Mouse (Mus musculus) frontal cortex, postnatal 36 days (tissue): ENCODE results near the gene Nlk.
"Not testable (repeated sequence)": the region's sequence is repeated elsewhere in the genome, so short reads cannot be mapped to it uniquely, and the experiment has no call there.

Experiments
- DNase-seq, 2 experiments: peaks; one replicate each; pipeline ENCODE4 v3.0.0; 2022; ENCODE audit warnings: low spot score in 2 of 2

Nlk gene

DNA sequence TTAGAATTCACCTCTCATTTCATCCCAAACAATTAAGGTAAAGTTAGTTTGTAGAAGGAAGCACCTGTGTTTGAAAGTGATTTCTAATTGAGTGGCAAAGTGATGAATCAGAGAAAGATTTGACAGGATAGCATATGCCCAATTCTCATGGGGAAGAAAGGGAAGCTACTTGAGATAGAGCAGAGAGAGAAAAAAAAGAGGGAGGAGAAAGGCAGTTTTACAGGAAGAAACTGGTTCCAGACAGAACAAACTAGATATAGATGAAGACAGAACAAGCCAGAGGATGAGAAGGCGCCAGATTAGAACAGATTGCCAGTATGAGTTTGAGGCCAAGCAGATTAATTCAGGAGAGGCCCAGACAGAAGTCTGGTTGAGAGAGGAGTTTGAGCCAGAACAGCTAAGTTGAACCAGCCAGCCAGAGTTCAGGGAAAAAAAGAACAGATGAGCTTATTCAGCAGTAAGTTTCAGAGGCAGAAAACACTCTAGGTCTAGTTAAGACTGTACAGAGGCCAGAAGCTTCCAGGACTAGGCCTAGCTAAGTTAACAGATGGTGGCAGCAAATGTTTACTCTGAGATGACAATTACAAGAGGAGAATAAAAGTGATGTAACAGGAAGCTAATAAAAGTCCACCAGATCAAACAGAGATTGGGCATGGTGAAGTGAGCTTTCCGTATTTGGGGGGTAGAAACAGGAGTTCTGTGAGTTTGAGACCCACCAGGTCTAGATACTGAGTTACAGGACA lies 149.3 kb downstream of the Nlk start:
- no peak for DNase-seq

- no peak for DNase-seq
Measured at GRCm38 (mm10) chr11:78545181-78545580, 152.0 kb downstream of the Nlk start.

GRCm38 (mm10) chr11:78544449-78545111 lies 152.6 kb downstream of the Nlk start:
- no peak for DNase-seq

DNA sequence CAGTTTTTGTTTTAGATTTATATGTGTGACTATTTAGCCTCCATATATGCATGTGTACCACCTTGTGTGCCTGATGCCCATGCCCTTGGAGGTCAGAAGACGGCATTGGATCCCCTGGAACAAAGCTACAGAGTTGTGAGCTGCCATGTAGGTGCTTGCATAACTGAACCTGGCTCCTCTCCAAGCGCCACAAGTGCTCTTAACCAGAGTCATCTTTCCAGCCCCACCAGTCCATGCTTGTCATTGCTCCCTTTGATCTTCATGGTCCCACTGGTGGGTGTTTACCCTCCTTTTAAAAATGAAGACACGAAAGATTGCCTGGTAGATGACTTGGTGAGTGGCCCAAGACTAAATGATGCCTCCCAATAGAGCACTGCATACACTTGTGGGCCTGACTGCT lies 156.8 kb downstream of the Nlk start:
- DNase-seq: no peak

DNA sequence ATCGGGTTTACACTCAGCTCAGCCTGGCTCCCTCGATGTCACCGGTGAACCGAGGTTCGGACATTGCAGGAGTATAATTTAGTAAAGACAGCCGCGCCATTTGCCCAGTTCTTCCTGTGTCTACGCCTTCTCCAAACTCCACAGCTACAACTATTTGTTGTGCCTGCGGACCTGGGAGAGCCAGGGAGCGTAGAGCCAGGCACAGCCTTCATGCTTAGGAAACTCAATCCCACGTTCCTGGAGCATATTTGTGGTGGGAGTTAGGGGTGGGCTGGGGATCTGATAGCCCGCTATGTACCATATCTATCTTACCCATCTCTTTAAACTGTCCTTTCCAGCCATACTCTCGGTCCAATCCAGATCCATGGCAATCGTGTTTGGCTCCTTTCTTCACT lies 160.5 kb downstream of the Nlk start:
- DNase-seq: no peak

DNA sequence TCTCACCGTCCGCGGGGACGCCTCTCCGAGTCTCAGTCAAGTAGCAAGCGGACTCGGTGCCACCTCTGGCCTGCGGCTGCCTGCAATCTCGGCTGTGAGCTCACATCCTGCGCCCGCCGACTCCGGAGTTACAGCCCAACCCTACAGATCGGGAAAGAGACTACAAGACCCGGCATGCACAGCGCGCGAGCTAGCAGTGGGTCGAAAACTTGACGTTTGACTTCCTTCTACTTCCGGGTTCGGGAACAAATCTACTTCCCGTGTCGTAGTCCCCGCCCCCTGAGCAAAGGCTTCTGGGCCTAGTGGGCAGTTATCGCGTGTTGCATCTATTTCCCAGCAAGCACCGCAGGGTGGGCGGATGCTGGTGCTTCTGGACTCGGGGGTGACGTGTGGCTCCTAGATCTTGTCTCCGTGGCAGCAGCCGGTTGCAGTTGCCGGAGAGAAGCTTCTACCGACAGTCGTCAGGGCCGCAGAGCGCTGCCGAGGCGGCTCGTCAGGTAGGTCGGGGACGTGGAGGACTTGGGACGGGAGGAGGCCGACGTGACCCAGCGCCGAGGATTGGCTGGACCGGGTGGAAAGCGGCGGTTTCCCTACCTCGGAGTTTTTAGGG lies 161.0 kb downstream of the Nlk start, which contains the start of the genes Tnfaip1 and Ift20:
Tnfaip1 (minus strand) TSS at position 253 of the 610 bp plus-strand sequence.
Ift20 (plus strand) TSS at position 282 of the 610 bp plus-strand sequence.
- DNase-seq: peak; percentile 97 to 98

DNA sequence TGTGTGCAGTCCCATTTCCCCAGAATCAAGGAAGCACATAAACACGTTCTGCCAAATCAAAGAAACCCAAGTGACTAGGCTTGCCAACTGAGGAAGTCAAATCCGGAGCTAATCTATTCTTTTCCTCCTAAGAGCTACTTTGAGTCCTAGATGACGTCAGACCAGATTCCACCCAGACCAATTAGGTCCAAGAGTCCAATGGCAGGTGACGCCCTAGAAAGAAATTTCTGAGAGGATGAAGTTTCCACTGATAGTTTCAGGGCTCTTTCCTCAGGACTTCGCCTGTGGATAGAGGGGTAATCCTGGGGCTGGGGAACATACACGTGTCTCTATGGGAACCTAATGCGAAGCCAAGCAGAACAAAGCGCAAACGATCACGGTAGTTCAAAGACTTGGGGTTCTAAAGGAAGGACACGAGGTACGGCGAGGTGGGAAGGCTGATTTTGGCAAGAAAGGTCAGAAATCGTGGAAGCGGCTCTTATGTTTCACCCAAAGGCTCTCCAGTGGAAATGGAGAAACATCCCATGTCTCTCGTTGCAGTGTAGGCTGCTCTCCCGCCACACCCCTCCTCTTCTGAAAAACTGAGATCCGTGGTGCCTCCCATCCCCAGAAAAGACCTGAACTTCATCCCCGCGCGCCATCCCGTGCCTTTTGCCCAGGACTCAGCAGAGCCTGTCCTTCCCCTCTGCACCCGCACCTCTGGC lies 161.6 kb downstream of the Nlk start:
- DNase-seq: no peak

- DNase-seq: no peak
Measured at GRCm38 (mm10) chr11:78534516-78534915, 162.7 kb downstream of the Nlk start.

DNA sequence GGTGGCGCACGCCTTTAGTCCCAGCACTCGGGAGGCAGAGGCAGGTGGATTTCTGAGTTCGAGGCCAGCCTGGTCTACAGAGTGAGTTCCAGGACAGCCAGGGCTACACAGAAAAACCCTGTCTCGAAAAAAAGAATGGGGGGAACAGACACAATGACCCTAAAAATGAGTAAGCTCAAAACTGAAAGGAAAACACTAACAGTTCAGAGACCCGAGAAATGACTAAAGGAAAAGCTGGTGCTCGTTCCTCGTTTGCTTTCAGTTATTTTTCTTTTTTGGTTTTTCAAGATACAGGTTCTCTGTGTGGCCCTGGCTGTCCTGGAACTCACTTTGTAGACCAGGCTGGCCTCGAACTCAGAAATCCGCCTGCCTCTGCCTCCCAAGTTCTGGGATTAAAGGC lies 165.7 kb downstream of the Nlk start:
- not testable (repeated sequence) for DNase-seq

DNA sequence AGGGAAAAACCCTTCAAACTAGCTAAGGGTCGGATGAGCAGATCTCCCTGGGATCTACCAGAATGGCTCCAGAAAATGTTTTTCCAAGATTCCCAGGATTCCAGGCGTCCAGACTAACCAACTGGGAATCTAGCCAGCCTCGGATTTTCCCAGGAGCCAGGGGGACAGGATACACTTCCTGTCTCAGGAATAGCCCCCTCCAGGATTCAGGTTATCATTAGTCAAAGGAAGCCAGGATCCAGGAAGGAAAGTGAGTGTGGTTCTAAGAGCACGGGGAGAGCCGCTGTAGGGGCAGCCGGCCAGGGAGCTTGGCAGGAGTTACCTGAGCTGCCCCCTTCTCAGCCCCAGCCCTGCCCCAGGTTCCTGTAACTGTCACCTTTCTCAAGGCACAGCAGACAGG lies 166.1 kb downstream of the Nlk start:
- no peak for DNase-seq

- no peak for DNase-seq
Measured at GRCm38 (mm10) chr11:78530001-78530400, 167.2 kb downstream of the Nlk start.

- no peak for DNase-seq
Measured at GRCm38 (mm10) chr11:78528714-78529113, 168.5 kb downstream of the Nlk start.

DNA sequence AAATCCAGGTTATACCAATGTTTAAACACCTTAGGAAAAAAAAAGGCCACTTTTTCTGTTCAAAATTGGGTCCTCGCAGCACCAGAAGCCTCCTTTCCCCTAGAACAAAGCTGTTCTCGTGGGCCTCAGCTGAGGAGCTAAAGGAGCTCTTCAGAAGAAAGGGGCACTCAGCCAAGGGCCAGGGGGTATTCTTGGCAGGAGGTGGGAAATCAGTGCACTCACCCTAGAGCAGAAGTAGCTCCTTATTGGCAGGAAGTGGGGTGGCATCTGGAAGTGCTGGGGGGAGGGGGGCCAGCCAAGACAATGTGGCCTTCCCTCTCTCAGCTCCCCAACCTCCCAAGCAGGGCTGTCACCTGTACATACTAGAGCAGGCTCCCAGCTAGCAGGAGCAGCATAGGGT lies 172.3 kb downstream of the Nlk start:
- no peak for DNase-seq

DNA sequence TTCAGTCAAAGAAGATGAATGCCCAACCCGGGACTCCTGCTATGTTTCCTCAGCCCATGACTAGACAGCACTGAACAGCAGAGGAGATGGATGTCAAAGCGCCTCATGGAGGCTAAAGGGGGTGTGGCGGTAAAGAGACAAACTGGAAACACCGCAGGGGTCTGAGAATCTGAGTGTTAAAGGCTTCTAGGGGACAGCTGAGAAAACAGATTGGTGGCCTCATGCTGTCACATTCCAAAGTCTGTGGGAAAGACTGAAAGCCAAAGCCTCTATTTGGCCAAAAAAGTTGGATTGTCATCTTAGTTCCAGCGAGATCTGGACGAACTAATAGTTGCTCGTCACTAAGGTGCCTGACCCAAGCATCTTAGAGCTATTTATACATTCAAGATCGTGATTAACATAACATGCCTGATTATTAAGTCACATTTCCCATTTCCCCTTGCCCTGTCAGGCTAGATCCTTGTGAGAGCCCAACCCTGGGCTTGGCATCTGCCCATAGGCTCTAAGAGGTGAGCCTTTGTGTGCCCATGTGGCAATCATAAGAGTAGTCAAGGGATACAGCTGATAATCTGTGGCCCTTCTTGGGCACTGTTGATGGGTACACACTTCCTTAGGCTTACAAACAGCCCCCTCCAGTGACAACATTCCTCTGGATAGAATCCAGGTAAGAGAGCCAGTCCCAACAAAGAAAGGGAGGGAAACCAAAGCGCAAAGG lies 173.8 kb downstream of the Nlk start:
- DNase-seq: no peak

- no peak for DNase-seq
Measured at GRCm38 (mm10) chr11:78522481-78522997, 174.6 kb downstream of the Nlk start.

DNA sequence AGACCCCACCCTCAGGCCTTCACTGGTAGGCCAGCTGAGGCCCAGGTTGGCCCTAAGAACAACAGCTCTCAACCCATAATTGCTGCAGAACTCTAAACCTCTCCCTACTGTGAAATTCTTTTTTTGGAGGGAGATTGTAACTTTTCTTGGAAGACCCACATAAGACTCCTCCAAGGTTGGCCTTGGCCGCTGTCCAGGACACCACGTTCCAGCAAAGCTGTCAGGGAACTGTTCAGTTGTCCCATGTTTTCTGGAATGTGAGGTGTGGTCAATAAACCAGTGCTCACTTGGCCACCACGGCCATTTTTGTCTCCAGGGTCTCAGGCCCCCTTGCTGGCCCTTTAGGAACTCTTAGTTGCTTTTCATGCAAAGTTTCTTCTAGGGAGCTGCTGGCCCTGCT lies 175.3 kb downstream of the Nlk start:
- DNase-seq: no peak

DNA sequence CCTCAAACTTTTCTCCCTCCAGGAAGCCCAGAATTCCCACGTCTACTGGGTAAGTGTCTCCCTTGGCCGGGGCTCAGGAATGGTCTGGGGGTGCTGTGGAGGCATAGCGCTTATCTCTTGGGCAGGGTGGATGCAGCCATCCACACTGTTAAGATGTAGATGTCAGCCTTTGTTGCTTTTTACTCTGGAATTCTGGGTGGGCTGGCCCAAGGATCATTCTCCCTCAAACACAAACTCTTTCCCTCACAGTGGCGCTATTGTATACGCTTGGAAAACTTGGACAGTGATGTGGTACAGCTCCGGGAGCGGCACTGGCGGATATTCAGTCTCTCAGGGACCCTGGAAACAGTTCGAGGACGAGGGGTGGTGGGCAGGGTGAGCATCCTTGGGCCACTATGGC lies 178.2 kb downstream of the Nlk start:
- DNase-seq: no peak
